Mouse (Mus musculus): ENCODE data around the gene Rarb. TPM values are rescaled to one million over a fixed set of nuclear protein-coding genes. Genes with fewer than 3 reads are reported as not detected.

Gene Rarb
- polyA plus RNA-seq, 1 experiment from 2014 or later, result 4.4 TPM

GRCm38 (mm10) chr14:16483656-16484380 is 335.1 kb downstream of the Rarb start:
- H3K4me2 ChIP-seq (replicated peaks; ENCODE audit: low read depth, low read length), result no peak overlapping the region
- no peaks in the 10 kb centered on the region for H3K36me3 ChIP-seq (ENCODE audit: insufficient read depth, low read length)
- DNase-seq (ENCODE audit: low spot score) (peak; percentile 74), ATAC-seq (peak; percentile 94)
- no peaks in the 10 kb centered on the region for H3K9me3 ChIP-seq (ENCODE audit: low read length)
- no peaks in the 10 kb centered on the region for H3K4me1 ChIP-seq (ENCODE audit: insufficient read depth, low read depth, low read length)
- no peaks in the 10 kb centered on the region for H3K27me3 ChIP-seq (replicated peaks; ENCODE audit: insufficient read depth, low read length)
- no peak overlapping the region for H3K9ac ChIP-seq (replicated peaks; ENCODE audit: low read depth)
- WGBS, result 41% methylated on average over 8 of the region's 8 CpGs
- H3K4me3 ChIP-seq (ENCODE audit: low read depth, low read length), result no peak overlapping the region
- TF ChIP-seq CTCF (IDR thresholded peaks at IDR 0.05), result no peak
- TF ChIP-seq EP300 (IDR thresholded peaks at IDR 0.05), result no peak
- no peak overlapping the region for H3K27ac ChIP-seq (ENCODE audit: low read length)

GRCm38 (mm10) chr14:16480621-16481020 is 338.3 kb downstream of the Rarb start:
- Histone ChIP-seq H3K27me3 (replicated peaks; ENCODE audit: insufficient read depth, low read length) (no peaks in the 10 kb centered on the region), H3K4me1 (ENCODE audit: insufficient read depth, low read depth, low read length) (no peaks in the 10 kb centered on the region), H3K9ac (replicated peaks; ENCODE audit: low read depth) (no peak overlapping the region), H3K4me2 (replicated peaks; ENCODE audit: low read depth, low read length) (no peak overlapping the region), H3K4me3 (ENCODE audit: low read depth, low read length) (no peak overlapping the region), H3K36me3 (ENCODE audit: insufficient read depth, low read length) (no peaks in the 10 kb centered on the region), H3K27ac (ENCODE audit: low read length) (no peak overlapping the region), H3K9me3 (ENCODE audit: low read length) (no peaks in the 10 kb centered on the region)
- WGBS, result 76% methylated on average over 6 of the region's 6 CpGs
- ATAC-seq (no peak), DNase-seq (ENCODE audit: low spot score) (no peak)
- TF ChIP-seq EP300 (IDR thresholded peaks at IDR 0.05) (no peak), CTCF (IDR thresholded peaks at IDR 0.05) (no peak)

- ATAC-seq (no peak), DNase-seq (ENCODE audit: low spot score) (no peak)
- TF ChIP-seq CTCF (IDR thresholded peaks at IDR 0.05) (no peak), EP300 (IDR thresholded peaks at IDR 0.05) (no peak)
- Histone ChIP-seq H3K27me3 (replicated peaks; ENCODE audit: insufficient read depth, low read length) (no peaks in the 10 kb centered on the region), H3K9me3 (ENCODE audit: low read length) (no peaks in the 10 kb centered on the region), H3K4me2 (replicated peaks; ENCODE audit: low read depth, low read length) (no peak overlapping the region), H3K27ac (ENCODE audit: low read length) (no peak overlapping the region), H3K36me3 (ENCODE audit: insufficient read depth, low read length) (no peaks in the 10 kb centered on the region), H3K9ac (replicated peaks; ENCODE audit: low read depth) (no peak overlapping the region), H3K4me1 (ENCODE audit: insufficient read depth, low read depth, low read length) (no peaks in the 10 kb centered on the region), H3K4me3 (ENCODE audit: low read depth, low read length) (no peak overlapping the region)
- 80% methylated on average over 2 of the region's 2 CpGs for WGBS
Observed at GRCm38 (mm10) chr14:16479521-16479920, 339.4 kb downstream of the Rarb start.

DNA sequence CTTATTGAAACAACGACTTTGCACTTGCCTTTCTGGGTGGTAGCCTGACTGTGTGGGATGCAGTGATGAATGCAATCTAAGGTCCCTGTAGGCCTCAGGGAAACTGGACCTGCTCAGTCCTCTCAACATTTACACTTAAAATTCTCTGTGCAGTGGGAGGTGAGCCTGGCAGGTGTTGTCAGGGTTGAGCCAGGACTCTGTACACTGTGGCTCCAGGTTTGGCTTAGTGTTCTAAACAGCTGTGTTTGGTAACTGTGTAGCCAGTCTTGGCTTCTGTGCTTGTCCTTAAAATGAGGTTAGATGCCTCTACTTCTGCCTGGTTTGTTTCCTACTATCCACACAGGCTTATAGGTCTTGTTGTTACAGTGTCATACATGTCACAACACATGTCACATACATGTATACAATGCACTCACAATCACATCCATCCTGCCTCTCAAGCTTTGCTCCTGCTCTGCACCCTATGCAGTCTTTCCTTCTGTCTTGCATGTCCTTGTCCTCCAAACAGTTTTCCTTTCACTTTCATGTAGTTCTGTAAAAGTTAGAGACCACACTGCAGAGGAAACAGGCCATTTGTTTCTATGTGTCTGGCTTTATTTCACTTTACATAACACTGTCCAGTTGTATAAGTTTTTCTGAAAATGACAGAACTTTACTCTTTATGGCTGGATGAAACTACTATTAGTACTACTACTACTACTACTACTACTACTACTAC is 340.2 kb downstream of the Rarb start:
- ATAC-seq (no peak), DNase-seq (ENCODE audit: low spot score) (no peak)
- Histone ChIP-seq H3K27me3 (replicated peaks; ENCODE audit: insufficient read depth, low read length) (no peaks in the 10 kb centered on the region), H3K4me3 (ENCODE audit: low read depth, low read length) (no peak overlapping the region), H3K36me3 (ENCODE audit: insufficient read depth, low read length) (no peaks in the 10 kb centered on the region), H3K9ac (replicated peaks; ENCODE audit: low read depth) (no peak overlapping the region), H3K4me1 (ENCODE audit: insufficient read depth, low read depth, low read length) (no peaks in the 10 kb centered on the region), H3K9me3 (ENCODE audit: low read length) (no peaks in the 10 kb centered on the region), H3K4me2 (replicated peaks; ENCODE audit: low read depth, low read length) (no peak overlapping the region), H3K27ac (ENCODE audit: low read length) (no peak overlapping the region)
- TF ChIP-seq CTCF (IDR thresholded peaks at IDR 0.05), result no peak
- TF ChIP-seq EP300 (IDR thresholded peaks at IDR 0.05), result no peak
- WGBS, result 89% methylated on average over 1 of the region's 1 CpGs

DNA sequence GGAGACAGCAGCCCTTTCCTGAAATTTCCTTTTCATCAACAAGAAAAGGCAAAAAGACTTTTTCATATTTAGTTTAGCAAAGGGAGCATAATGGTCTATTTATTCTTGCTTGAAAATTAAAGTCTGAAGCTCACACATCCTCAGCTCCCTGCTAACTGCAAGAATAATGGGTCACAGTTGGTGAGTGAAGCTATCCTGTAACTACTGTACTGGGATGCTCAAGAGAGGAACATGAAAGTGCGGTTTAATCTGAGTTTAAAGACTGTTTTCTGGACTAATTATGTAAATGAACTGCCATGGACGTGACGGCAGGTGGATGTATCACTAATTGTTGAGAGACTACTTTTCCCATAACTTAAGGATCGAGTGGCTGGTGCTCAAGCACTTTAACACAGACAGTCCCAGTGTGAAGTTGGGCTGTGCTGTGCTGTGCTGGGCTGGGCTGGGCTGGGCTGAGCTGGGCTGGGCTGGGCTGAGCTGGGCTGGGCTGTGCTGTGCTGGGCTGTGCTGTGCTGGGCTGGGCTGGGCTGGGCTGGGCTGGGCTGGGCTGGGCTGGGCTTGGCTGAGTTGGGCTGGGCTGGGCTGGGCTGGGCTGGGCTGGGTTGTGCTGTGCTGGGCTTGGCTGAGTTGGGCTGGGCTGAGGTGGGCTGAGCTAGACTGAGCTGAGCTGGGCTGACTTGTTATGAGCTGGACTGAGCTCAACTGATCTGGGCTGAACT is 370.5 kb downstream of the Rarb start:
- H3K27me3 ChIP-seq (replicated peaks; ENCODE audit: insufficient read depth, low read length), result no peaks in the 10 kb centered on the region
- 35% methylated on average over 4 of the region's 4 CpGs for WGBS
- no peak overlapping the region for H3K4me2 ChIP-seq (replicated peaks; ENCODE audit: low read depth, low read length)
- ATAC-seq (peak; percentile 72), DNase-seq (ENCODE audit: low spot score) (peak; percentile 23)
- no peak overlapping the region for H3K9ac ChIP-seq (replicated peaks; ENCODE audit: low read depth)
- no peaks in the 10 kb centered on the region for H3K4me1 ChIP-seq (ENCODE audit: insufficient read depth, low read depth, low read length)
- H3K9me3 ChIP-seq (ENCODE audit: low read length), result no peaks in the 10 kb centered on the region
- no peak overlapping the region for H3K4me3 ChIP-seq (ENCODE audit: low read depth, low read length)
- no peak overlapping the region for H3K27ac ChIP-seq (ENCODE audit: low read length)
- H3K36me3 ChIP-seq (ENCODE audit: insufficient read depth, low read length), result no peaks in the 10 kb centered on the region
- TF ChIP-seq CTCF (IDR thresholded peaks at IDR 0.05), result no peak
- no peak for TF ChIP-seq EP300 (IDR thresholded peaks at IDR 0.05)

DNA sequence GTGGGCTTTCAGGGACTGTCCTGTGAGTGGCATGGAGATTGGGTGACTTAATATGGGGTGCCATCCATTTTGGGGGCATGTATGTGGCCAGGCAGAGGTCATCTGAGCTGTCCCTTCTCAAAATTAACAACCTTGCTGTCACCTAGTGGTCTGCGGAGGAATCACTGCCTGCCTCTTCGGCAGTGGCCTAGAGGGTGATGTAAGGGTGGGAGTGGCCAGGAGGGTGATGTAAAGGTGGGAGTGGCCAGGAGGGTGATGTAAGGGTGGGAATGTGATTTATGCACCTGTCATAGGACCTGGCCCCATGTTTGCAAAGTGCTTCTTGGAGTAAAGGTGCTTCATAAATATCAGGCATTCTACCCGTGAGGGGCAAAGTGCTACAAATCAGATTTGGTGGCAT is 371.4 kb downstream of the Rarb start:
- no peak overlapping the region for H3K4me2 ChIP-seq (replicated peaks; ENCODE audit: low read depth, low read length)
- H3K27ac ChIP-seq (ENCODE audit: low read length), result no peak overlapping the region
- DNase-seq (ENCODE audit: low spot score) (peak; percentile 64), ATAC-seq (peak; percentile 78)
- 40% methylated on average over 3 of the region's 3 CpGs for WGBS
- H3K9me3 ChIP-seq (ENCODE audit: low read length), result no peaks in the 10 kb centered on the region
- H3K27me3 ChIP-seq (replicated peaks; ENCODE audit: insufficient read depth, low read length), result no peaks in the 10 kb centered on the region
- H3K4me1 ChIP-seq (ENCODE audit: insufficient read depth, low read depth, low read length), result no peaks in the 10 kb centered on the region
- H3K4me3 ChIP-seq (ENCODE audit: low read depth, low read length), result no peak overlapping the region
- no peaks in the 10 kb centered on the region for H3K36me3 ChIP-seq (ENCODE audit: insufficient read depth, low read length)
- H3K9ac ChIP-seq (replicated peaks; ENCODE audit: low read depth), result no peak overlapping the region
- TF ChIP-seq CTCF (IDR thresholded peaks at IDR 0.05), result peak; percentile 70
- no peak for TF ChIP-seq EP300 (IDR thresholded peaks at IDR 0.05)
